Mouse (Mus musculus): ENCODE measurements around the gene Lpcat2b. TPM values are rescaled to one million over a fixed set of nuclear protein-coding genes. Genes with fewer than 3 reads are reported as not detected.

The Lpcat2b gene
- total RNA-seq, 2 experiments from 2014 or later: not detected

DNA sequence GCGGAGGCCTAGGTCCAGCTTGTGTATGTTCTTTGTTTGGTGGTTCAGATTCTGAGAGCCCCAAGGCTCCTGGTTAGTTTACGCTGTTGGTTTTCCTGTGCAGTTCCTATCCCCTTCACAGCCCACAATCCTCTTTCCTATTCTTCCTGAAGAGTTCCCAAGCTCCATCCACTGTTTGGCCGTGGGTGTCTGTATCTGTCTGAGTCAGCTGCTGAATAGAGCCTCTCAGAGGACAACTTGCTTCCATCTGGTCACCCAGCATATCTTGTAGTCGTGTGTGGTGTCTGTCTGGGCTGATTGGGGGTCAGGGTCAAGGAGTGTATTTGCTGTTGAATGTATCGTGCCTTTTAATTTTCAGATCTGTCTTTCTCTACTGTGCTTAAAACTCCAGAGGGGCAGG is 10.5 kb downstream of the Lpcat2b start:
- intact Hi-C loops (cut with DNase I): no loop called here

DNA sequence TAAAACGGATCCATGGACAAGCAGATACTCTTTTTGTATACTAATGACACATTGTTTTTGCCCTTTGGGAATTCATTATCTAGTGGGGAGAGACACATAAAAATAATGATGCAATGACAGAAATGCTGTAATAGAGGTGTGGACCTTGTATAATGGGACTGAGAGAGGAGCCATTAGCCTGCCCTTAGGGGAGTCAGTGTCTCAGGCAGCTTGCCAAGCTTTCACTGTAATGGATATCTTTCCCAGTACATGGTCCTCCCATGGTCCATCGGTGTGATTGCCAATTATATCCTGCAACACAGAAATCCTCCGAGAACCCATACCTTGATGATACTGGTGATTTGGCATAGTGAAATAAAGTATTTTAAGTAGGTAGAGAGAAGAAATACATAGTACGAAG is 12.9 kb downstream of the Lpcat2b start:
- no peak for DNase-seq (ENCODE audit: low spot score)
- intact Hi-C loops (cut with DNase I): no loop called here

More for the DNA sequence above, 10.5 kb downstream of the Lpcat2b start:
- DNase-seq (ENCODE audit: low spot score): no peak

DNA sequence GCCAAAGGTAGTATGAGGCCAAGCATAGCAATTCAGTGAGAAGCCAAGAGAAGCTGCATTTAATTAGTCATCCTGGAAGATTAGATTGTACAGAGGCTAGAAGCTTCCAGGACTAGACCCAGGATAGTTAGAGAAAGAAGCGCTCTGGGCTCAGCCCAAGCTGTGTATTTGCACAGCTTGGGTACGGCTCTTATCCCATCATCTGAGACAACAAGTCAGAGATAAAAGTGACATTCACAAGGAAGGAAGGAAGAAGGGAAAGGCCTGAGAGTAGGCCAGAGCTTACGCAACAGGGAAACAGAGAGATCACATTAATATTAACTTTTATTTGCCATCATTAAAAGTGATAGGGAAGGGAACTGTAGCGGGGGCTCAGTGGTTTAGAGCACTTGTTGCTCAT is 16.6 kb downstream of the Lpcat2b start:
- intact Hi-C loops (cut with DNase I): no loop called here
- DNase-seq (ENCODE audit: low spot score): no peak

DNA sequence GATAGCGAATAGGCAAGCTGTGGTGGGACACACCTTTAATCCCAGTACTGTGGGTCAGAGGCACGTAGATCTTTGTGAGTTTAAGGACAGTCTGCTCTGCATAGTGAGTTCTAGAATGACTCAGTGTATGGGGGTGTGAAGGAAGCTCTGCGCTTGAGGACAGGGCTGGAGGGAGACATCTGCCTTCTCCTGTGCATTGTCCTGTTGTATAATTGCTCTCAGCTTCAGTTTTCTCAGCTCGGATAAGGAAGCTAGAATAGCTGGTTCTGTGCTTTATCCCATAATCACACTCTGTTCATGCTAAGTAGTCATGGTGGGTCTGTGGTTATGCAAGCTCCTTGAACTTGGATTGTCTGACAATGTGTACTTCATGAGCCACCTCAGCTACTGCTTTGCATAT is 17.4 kb downstream of the Lpcat2b start:
- no peak for DNase-seq (ENCODE audit: low spot score)
- intact Hi-C loops (cut with DNase I): no loop called here

DNA sequence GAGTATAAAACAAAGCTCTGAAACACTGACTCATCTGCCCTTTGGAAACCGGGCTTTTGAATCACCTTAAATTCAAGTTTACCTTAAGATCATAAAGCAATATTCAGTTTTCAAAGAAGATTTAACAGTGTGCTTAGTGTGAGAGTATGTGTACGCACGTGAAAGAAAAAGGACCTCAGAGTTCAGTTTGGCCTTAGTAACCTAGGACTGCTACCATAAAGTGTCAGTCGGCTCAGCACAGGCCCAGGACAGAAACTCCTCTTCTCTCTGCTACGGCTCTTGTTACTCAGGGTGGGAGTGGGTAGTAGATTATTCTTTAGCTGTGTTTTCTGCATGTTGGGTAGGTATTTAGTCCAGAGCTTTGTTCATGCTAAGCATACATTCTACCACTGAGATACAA is 18.3 kb downstream of the Lpcat2b start:
- intact Hi-C loops (cut with DNase I): no loop called here
- DNase-seq (ENCODE audit: low spot score): no peak

DNA sequence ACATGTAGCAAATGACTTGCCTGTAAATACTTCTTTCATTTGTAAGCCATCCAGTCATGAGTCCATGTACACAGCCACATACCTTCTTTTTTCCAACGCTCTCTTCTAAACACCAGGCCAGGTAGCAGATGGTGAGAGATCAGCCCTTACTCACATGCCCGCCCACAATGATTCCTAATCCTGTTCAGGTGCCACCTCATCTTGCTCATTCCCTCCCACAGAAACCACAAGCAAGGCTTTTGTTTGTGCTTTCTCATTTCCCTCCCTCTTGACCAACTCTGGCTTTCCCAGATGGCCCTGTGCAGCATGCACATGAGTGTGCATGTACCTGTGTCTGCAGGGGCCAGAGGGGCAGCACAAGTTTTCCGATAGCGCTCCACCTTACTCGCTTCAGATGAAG is 18.9 kb downstream of the Lpcat2b start:
- DNase-seq (ENCODE audit: low spot score): no peak
- intact Hi-C loops (cut with DNase I): no loop called here

DNA sequence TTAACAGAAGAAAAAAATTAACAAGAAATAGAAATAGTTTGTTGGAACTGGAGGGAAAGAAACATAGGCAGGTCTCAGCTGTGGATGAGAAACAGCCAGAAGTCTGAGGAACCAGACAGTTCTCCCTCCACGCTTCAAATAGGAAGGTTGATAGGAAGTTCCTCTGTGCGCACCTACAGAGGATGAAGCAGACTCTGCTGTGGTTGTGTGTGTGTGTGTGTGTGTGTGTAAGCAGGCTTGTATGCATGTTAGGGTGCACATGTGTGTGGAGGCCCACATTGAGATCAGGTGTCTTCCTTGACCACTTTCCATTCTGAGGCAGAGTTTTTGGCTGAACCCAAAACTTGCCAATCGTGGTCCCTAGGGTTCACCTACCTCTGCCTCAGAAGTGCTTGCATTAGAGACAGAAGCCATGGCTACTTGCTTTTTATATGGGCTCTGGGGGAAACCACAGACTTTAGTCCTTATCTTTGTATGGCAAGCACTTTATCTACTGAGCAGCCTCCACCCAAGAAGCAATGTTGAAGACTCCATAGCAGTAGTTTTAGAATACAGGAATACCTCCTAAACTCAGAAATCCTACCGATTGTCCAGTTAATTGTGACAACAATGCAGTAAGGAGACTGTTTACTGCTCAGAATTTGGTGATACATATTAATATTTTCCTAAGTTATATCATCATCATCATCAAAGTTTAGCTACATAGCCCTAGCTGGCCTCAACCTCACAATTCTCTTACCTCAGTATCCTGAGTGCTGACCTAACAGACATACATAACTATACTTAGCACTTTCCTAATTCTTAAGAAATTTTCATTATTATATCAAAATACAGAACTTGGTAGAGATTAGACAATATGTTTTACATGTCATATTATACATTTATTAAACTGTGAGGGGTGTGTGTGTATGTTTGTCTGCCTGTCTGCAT is 31.1 kb downstream of the Lpcat2b start:
- intact Hi-C loops (cut with DNase I): no loop called here

DNA sequence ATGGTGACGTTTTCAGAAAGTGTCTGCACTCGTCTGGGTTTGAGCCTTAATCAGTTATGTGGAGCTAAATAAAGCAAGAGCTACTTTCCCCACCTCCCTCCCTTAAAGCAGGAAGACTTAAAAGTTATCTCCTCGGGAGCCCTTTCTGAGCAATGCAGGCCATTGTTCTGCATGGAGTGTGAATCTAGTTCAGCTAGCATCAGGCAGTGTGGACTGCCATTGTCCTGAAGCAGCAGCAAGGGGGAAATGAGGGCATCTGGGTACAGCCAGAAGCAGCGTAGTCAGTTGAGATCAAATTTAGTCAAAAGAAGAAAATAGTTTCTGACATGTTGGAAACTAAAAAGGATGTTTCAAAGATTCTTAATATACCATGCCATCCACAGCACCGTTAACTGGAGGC is 35.2 kb downstream of the Lpcat2b start:
- intact Hi-C loops (cut with DNase I): no loop called here
- DNase-seq (ENCODE audit: low spot score): no peak

More for the DNA sequence above, 31.1 kb downstream of the Lpcat2b start:
- no peak for DNase-seq (ENCODE audit: low spot score)

DNA sequence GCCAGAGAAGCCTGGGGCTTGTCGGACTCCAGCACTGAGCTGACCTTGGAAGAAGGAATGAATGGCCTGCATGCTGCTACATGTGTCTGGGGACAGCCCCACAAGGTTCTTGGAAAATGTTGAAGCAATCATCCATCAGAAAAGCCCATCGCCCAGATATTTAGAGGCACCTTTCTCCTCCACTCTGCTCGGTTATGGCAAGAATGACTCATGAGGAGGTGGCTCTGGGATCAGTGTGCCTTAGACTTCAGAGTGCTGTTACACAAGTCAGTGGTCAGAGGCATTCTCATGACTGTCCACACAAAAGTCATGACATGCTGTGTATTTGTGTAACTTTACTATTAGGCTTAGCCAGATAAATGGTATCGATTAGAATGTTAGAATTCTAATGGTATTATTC is 35.7 kb downstream of the Lpcat2b start:
- DNase-seq (ENCODE audit: low spot score): no peak
- intact Hi-C loops (cut with DNase I): no loop called here

DNA sequence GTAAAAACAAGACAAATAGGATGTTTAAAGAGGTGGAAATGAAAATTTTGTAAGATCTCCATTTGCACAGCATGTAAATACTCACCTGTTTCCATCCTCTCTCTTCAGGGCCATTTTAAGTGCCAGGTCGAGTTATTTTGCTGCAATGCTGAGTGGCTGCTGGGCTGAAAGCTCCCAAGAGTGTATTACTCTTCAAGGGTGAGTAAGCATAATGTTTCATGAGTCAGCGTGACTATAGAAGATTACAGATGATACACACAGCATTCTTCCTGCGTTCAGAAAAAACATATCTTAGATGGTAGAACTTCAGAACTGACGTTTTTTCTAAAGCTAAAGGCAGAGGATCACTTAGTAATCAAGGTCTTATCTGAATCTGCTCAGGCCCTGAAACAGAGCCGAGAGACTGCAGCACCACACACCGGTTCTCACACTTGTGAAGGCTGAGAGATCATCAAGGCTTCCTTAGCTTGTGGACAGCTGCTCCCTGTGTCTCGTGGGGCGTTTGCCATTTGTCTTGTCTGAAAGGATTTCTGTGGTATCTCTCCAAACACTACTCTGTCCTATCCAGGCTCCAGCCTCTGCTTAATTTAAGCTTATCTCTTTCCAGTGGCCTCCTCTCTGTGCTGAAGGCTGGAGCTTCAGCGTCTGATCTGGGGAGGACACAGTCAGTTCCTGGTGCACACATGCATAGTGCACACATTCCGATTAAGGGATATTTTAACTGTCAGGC is 39.4 kb downstream of the Lpcat2b start:
- no peak for DNase-seq (ENCODE audit: low spot score)
- intact Hi-C loops (cut with DNase I): no loop called here

DNA sequence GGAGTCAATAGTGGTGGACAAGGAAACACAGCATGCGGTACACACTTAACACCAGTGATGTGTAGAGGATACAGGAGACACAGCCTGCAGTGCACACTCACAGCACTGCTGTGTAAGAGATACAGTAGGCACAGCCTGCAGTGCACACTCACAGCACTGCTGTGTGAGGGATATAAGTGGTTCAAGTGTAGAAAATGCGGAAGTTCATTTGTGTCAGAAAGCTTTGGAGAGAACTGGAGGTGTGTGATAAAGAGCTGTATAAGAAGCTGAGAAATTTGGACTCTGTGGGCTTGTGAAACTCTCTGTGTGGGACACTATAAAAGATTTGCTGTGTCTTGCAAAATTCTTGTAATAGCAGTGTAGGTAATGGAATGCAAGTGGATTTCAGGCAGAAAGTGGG is 48.8 kb downstream of the Lpcat2b start:
- DNase-seq (ENCODE audit: low spot score): no peak
- intact Hi-C loops (cut with DNase I): no loop called here

Other genes with a start within 250 kb of the Lpcat2b start
- 10 to 100 TPM; 42.9 to 50.8 TPM for gene Tgfbr3, start 141.9 kb upstream of the Lpcat2b start, total RNA-seq (2021)
- under 1 TPM; 0.26 to 0.56 TPM for gene Brdt, start 100.4 kb upstream of the Lpcat2b start, total RNA-seq (2021)
- gene Ephx4, start 28.8 kb upstream of the Lpcat2b start, total RNA-seq (2021): under 1 TPM in 1 of 2 experiments, not detected in 1; 0.26 TPM
- 1 to 10 TPM; 4.4 to 5.4 TPM for gene Btbd8, start 6.4 kb downstream of the Lpcat2b start, total RNA-seq (2021)
- under 1 TPM in 1 of 2 experiments, not detected in 1; 0.08 TPM for gene Gm42669, start 76.1 kb downstream of the Lpcat2b start, total RNA-seq (2021)
- not detected for gene 1700028K03Rik, start 103.2 kb downstream of the Lpcat2b start, total RNA-seq (2021)
- gene Rpap2, start 165.8 kb downstream of the Lpcat2b start, total RNA-seq (2021): 1 to 10 TPM; 7.3 to 7.7 TPM
- gene Glmn, start 166.3 kb downstream of the Lpcat2b start, total RNA-seq (2021): 1 to 10 TPM; 4.2 to 5.0 TPM

Measured in heart, postnatal 25 days (tissue).